Mouse (Mus musculus) c-Kit-positive CD71-negative TER-119-negative erythroid progenitor cells, embryonic 14.5 days (primary cell): ENCODE data around the gene Lix1.

Source experiments
- DNase-seq: peaks from one replicate; pipeline ENCODE4 v3.0.0-alpha.2; 2013; ENCODE audit warnings: low read depth

Lix1 gene

GRCm38 (mm10) chr17:17402222-17403004 is at the start of gene Lix1:
TSS of gene Lix1 (plus strand) at chr17:17402672.
- DNase-seq, result no peak

GRCm38 (mm10) chr17:17373550-17373917 is 28.9 kb upstream of the Lix1 start:
- DNase-seq, result no peak

DNA sequence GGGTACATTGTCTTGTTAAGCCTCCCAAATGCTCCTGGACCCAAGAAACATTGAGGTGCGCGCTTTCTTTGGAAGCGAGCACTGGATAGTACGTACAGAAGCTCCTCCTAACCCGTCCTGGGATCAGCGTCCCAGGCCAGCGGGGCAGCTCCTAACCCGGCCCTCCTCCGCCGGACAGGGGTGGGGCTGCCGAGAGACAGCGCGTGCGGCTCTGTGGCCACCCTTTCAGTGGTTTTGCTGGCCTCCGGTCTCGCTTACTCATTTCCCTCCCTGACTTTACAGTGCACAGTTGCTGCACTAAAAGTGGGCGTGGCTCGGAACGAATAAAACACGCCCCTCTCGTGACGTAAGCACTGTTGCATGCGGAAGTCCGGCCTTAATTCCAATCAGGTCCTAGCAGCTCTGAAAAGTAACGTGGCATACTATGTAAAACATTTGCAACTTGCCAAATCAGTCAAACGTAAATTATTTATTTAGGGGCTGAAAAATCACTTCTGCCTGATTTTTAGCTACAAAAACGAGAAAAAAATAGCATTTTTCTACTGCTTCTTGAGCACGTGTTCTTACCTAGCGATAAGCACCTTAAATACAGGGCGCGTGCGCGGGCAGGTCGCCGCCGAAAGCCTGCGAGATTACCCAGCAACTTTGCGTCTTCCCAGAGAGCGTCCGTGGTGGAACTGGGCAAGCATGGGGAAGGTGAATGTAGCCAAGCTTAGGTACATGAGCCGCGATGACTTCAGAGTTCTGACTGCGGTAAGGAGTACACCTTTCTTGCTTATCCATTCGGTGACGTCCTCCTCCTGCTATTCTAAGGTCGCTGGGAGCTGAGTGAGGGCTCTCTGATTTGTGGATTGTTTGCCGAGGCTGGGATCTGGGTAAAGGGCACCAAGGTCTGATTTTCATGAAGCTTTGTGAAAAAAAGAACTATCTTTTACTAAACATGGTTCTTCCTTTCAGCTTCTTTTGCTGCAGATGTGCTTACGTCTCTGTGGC is 28.3 kb upstream of the Lix1 start, which contains the start of gene Riok2:
Gene Riok2 (plus strand): TSS at position 392 of the 993 bp plus-strand sequence.
- peak; percentile 99 for DNase-seq

DNA sequence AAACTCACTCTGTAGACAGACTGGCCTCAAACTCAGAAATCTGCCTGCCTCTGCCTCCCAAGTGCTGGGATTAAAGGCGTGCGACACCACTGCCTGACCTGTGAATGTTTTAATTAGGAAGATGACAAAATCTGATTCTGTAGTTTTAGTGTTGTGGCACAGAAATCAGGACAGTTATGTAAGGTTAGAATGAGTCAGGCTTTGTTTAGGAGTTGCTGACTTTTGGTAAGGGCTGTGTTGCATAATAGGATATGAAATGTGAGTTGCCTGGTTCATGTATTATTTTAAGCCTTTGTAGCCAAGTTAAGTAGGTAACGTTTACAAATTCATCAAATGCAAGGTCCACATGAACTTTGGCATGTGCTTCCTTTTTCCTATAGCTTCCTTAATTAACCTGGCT is 26.9 kb upstream of the Lix1 start:
- no peak for DNase-seq

DNA sequence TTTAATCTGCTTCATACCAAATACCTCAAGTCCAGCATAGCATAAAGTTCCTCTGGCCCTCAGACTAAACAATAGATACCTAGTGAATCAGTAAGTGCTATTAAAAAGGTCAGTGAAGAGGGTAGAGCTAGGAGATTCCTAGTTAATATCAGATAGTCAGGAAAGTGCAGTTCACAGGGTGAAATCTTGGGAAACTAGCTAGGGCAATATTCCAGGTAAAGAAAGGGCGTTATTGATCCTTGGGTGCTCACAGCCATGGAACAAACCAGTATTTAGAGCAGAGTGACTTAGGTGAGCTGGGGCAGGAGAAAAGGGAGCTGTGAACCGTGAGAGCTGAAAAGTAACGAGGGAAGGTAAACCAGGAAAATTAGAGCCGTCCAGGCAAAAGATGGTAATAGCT is 18.8 kb upstream of the Lix1 start:
- no peak for DNase-seq

GRCm38 (mm10) chr17:17384502-17384901 is 18.0 kb upstream of the Lix1 start:
- DNase-seq, result no peak

- no peak for DNase-seq
These were observed 16.4 kb upstream of the Lix1 start for GRCm38 (mm10) chr17:17386117-17386516.

DNA sequence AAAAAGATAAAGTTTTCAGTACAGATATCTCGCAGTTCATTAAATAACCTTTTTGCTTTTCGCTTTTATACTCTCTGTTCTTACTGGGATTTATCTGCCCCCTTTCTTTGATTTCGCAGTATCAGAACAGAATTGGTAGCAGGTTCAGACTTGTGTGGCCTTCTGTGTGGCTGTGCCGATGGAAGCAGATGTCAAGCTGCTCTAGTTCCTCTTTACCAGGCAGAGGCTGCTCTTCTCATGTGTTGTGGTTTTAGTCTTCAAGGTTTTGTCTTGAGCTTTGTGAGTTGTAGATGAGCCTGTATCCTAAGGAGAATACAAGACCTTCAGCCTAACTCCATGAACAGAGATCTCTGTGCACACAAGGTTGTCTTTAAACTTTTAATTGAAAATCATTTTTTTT is 10.6 kb upstream of the Lix1 start:
- no peak for DNase-seq

DNA sequence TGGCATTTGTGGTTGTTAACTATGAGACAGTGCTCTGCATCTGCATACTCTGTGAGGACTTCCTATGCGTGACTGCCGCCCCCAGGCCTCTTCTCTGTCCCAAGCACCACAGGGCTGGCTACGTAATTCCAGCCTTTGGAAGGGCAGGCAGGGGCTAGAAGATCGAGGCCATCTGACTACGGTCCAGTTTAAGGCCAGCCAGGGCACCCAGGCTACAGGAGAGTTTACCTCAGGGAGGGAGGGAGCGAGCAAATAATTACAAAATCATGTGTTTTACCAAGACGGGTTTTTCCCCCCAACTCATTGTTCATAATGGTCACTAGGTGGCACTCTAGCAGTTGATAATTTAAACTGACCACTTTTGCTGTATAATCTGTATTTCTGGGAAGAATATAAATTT is 9.6 kb upstream of the Lix1 start:
- DNase-seq, result no peak

GRCm38 (mm10) chr17:17393300-17393699 is 9.2 kb upstream of the Lix1 start:
- no peak for DNase-seq

GRCm38 (mm10) chr17:17394336-17394735 is 8.1 kb upstream of the Lix1 start:
- DNase-seq, result peak; percentile 78

DNA sequence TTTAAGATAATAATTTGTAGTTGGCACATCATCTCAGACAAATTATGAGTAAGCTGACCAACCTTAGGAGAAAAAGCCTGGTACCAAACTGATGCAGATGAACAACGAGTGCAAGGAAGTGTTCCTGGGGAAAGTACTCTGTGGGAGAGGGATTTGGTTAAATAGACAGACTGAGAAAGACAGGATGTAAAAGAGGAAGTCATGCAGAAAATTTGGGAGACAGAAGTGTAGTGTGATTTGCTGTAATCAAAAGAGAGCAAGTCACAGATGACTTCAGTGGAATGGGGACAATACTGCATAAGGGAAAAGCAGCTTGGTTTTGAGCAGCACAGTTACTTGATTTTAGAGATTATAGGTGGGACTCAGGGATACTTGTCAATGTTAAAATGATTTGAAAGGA is 5.6 kb upstream of the Lix1 start:
- no peak for DNase-seq

- DNase-seq, result no peak
These were observed 3.8 kb upstream of the Lix1 start for GRCm38 (mm10) chr17:17398664-17399063.

- DNase-seq, result no peak
These were observed 566 bp downstream of the Lix1 start for GRCm38 (mm10) chr17:17403038-17403437.

- DNase-seq, result no peak
These were observed 1.2 kb downstream of the Lix1 start for GRCm38 (mm10) chr17:17403578-17404112.

GRCm38 (mm10) chr17:17404811-17405544 is 2.5 kb downstream of the Lix1 start:
- DNase-seq, result no peak

- DNase-seq, result no peak
These were observed 3.1 kb downstream of the Lix1 start for GRCm38 (mm10) chr17:17405606-17406005.

- DNase-seq, result no peak
These were observed 5.7 kb downstream of the Lix1 start for GRCm38 (mm10) chr17:17408137-17408536.

- DNase-seq, result no peak
These were observed 6.4 kb downstream of the Lix1 start for GRCm38 (mm10) chr17:17408720-17409478.

- no peak for DNase-seq
These were observed 7.1 kb downstream of the Lix1 start for GRCm38 (mm10) chr17:17409601-17410000.

DNA sequence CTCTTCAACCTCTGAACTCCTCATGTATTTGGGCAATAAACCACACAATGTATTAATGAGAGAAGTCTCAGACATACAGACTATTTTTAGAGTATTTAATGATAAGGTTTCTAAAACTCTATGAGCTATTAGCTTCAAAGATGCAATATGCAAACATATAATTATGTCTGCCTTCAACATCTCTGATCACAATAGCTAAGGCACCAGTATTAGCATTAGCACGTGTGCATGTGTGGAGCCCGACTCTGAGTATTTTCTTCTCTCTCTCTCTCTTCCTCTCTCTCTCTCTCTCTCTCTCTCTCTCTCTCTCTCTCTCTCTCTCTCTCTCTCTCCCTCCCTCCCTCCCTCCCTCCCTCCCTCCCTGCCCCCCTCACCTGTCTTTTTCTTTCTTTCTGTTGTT is 9.0 kb downstream of the Lix1 start:
- DNase-seq, result no peak
